Mouse (Mus musculus) cerebellum, adult 2 months (tissue): ENCODE results near the gene Rdh16f1.

Experiments used
- CTCF ChIP-seq: fragments of 200-500 bp; IDR thresholded peaks from 2 replicates; pipeline ENCODE4 v1.5.1; 2011; ENCODE audit warnings: low read depth, mild to moderate bottlenecking, control low read depth, low read length, moderate library complexity, borderline replicate concordance; ENCODE audit not compliant: insufficient read depth
- POLR2A ChIP-seq: fragments of 200-500 bp; IDR thresholded peaks from 2 replicates; pipeline ENCODE4 v1.6.1; 2011; ENCODE audit warnings: low read length, control low read depth, borderline replicate concordance; ENCODE audit not compliant: insufficient read depth

DNA sequence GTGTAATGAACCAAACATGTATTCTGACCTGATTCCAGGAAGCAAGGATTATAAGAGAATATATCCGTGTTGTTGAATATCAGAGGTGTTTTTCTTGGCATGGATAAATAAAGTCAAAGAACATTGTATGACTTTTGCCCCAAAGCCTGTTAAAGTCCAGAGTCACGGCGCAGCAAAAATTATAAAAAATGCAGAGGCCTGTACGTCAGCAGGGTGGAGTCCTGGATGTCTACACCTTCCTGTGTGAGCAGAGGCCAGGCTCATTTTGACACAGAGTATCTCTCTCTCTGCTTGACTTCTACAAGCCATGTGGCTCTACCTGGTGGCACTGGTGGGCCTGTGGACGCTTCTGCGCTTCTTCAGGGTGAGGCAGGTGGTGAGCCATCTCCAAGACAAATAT is 41.3 kb downstream of the Rdh16f1 start, which contains the start of gene Rdh16:
- TF ChIP-seq CTCF (no peak), POLR2A (no peak)
